Mouse (Mus musculus): Measurements from ENCODE around the gene Ddn. TPM values are rescaled to one million over a fixed set of nuclear protein-coding genes. Genes with fewer than 3 reads are reported as not detected.
A peak's percentile ranks its signal among the peaks of the same experiment; 100 is the strongest.

Ddn gene
- polyA plus RNA-seq, 1 experiment from 2014 or later, result 0.82 TPM

DNA sequence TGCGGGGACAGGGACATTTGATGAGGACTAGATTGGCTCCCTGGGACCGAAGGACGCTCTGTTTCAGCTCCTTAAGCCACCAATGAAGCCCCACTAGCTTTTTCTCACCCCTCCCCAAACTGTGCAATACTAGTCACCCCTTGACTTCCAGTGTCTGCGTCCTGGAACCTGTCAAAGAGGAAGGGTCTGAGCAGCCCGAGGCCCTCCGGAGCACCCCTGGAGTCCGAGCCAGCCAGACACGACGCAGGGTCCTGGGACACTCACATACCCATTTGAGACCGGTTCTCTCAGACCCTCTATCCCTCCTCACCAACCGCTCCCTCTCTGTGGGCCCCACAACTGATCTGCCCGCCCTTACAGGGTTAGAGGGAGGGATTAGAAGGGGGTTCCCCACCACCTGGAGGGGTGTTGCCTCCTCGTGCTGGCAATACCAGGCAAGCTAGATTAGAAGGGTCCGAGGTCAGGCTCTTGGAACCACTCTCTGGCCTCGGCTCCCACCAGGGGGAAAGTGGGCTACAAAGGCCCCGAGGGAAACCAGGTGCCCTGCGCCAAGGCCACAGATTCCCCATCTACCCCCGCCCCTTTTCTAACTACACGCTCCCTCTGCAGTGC lies 32.2 kb downstream of the Ddn start:
- H3K4me3 ChIP-seq, result peak overlapping the region; percentile 16; the same call in 1 of the 2 replicates
- WGBS, result 2% methylated on average over 19 of the region's 19 CpGs
- peaks cover 46% of the 10 kb centered on the region for H3K4me1 ChIP-seq
- peak overlapping the region; percentile 38; the same call in 1 of the 2 replicates for H3K9ac ChIP-seq
- ATAC-seq (ENCODE audit: low FRiP score, low read depth), result no peak
- H3K4me2 ChIP-seq (replicated peaks), result peak overlapping the region; percentile 53
- H3K27me3 ChIP-seq (replicated peaks), result peaks cover 99% of the 10 kb centered on the region
- H3K36me3 ChIP-seq, result no peaks in the 10 kb centered on the region
- no peaks in the 10 kb centered on the region for H3K9me3 ChIP-seq
- no peak overlapping the region for H3K27ac ChIP-seq

DNA sequence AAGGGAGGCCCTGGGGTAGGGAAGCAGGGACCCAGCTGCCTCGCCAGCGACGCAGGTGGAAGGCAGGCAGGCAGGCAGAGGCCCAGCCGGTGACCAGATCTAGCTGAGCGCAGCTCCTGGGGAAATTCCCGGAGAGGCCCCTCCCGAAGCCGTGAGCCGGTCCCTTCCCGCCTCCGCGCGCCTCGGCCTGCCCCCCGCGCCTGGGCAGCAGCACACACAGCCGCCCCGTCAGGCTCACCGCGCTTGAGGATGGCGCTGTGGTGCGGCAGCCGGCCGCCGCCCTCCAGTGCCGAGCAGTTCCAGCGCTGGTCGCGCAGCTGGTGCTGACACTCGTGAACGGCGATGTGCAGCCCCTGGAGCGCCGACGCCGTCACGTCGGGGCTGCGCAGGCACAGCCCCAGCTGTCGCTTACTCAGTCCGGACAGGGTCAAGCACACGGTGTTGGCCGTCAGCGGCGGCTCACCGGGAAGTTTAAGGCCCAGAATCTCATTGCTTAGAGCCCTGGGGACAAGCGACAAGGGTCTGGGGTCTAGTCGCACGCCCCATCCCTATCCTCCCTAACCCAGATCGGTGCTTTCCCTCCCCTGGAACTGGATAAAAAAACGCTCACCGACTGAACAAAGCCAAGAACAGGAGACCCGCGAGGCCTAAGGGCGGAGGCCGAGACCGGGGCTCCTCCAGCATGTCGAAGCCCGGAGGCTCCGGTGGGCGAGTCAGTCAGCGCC lies 32.8 kb downstream of the Ddn start:
- Histone ChIP-seq H3K36me3 (no peaks in the 10 kb centered on the region), H3K4me3 (peak overlapping the region; percentile 27), H3K27ac (no peak overlapping the region), H3K9ac (peak overlapping the region; percentile 17; the same call in 1 of the 2 replicates), H3K4me1 (peaks cover 47% of the 10 kb centered on the region), H3K9me3 (no peaks in the 10 kb centered on the region), H3K4me2 (replicated peaks) (peak overlapping the region; percentile 53), H3K27me3 (replicated peaks) (peaks cover 99% of the 10 kb centered on the region)
- under 1% methylated on average over 62 of the region's 62 CpGs for WGBS
- peak; percentile 23; the same call in 1 of the 2 replicates for ATAC-seq (ENCODE audit: low FRiP score, low read depth)

DNA sequence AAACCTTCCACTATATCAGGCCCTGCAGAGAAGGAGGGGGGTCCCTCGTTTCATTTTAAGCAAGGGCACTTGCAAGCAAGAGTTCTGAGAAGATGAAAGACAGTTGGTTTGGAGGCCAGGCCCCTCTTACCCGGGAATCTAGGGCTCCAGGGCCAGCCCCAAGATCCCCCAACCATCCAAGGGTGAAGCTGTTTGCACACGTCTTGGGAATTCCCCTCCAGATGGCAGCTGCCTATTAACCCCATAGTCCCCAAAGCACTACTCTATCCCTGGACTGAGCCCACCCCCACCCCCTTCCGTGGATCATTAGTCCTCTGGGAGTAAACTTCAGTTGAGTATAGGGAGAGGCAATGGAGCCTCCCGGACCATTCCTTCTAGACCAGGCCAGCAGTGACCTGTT lies 33.8 kb downstream of the Ddn start:
- Histone ChIP-seq H3K27ac (no peak overlapping the region), H3K4me3 (no peak overlapping the region), H3K36me3 (no peaks in the 10 kb centered on the region), H3K27me3 (replicated peaks) (peaks cover 98% of the 10 kb centered on the region), H3K9me3 (no peaks in the 10 kb centered on the region), H3K4me1 (peaks cover 43% of the 10 kb centered on the region), H3K4me2 (replicated peaks) (0 out of 2 replicates have a peak overlapping the region, but pooled peaks have one; percentile 53), H3K9ac (no peak overlapping the region)
- WGBS, result 0% methylated on average over 5 of the region's 5 CpGs
- 0 out of 2 replicates have a peak, but pooled peaks have one; percentile 18 for ATAC-seq (ENCODE audit: low FRiP score, low read depth)

DNA sequence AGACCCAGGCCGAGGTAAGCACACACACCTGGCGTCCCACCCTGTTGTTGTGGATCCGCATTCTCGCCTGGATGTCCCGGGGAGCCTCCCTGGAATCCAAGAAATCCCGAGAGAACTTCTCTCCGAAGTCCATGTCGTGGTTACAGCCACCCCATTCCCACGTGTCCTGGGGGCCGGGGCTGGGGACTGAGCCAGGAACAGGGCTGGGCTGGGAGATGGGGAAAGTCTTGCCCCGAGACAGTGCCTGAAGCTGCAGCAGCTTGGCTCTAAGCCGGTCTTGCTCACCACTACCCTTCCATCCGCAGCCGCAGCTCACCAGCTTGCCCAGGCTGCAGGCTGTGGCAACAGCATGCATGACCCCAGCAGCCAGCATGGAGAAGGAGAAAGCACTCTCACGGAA lies 35.2 kb downstream of the Ddn start:
- peaks cover 38% of the 10 kb centered on the region for H3K4me1 ChIP-seq
- no peak overlapping the region for H3K27ac ChIP-seq
- H3K36me3 ChIP-seq, result no peaks in the 10 kb centered on the region
- WGBS, result 4% methylated on average over 15 of the region's 15 CpGs
- H3K4me2 ChIP-seq (replicated peaks), result no peak overlapping the region
- H3K9ac ChIP-seq, result no peak overlapping the region
- no peaks in the 10 kb centered on the region for H3K9me3 ChIP-seq
- H3K4me3 ChIP-seq, result no peak overlapping the region
- peaks cover 97% of the 10 kb centered on the region for H3K27me3 ChIP-seq (replicated peaks)
- no peak for ATAC-seq (ENCODE audit: low FRiP score, low read depth)

DNA sequence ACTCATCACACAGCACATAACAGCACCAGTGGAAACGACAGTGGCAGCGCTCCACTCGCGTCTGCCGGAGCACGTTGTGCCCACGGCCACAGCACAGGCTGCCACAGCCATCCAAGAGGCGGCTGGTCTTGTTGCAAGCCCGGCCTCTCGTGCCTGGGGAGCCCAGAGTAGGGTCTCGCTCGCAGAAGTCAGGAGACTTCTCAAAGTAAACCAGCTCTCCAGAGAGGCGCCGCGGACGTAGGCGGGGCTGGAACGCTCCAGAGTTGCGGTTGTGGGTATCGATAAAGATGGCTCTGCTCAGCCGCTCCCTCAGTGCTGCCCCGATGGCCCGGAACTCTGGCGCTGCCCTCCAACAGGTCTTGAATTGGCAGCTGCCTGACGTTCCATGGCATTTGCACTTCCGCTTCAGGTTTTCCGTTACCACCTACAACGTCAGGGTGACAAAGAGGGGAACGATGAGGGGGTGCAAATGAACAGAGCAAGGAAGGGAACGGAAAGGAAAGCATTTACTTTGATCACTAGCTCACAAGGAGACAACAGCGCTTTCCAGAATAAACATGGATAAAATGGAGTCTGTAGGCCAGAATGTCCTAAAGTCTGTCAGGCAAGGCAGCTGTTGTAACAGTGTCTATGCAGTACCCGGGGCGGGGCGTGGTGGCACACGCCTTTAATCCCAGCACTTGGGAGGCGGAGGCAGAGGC lies 36.6 kb downstream of the Ddn start:
- Histone ChIP-seq H3K4me3 (peak overlapping the region; percentile 19), H3K9me3 (no peaks in the 10 kb centered on the region), H3K9ac (0 out of 2 replicates have a peak overlapping the region, but pooled peaks have one; percentile 29), H3K36me3 (no peaks in the 10 kb centered on the region), H3K27ac (no peak overlapping the region), H3K4me2 (replicated peaks) (peak overlapping the region; percentile 50), H3K4me1 (peaks cover 30% of the 10 kb centered on the region), H3K27me3 (replicated peaks) (peaks cover 97% of the 10 kb centered on the region)
- 2% methylated on average over 36 of the region's 36 CpGs for WGBS
- no peak for ATAC-seq (ENCODE audit: low FRiP score, low read depth)

DNA sequence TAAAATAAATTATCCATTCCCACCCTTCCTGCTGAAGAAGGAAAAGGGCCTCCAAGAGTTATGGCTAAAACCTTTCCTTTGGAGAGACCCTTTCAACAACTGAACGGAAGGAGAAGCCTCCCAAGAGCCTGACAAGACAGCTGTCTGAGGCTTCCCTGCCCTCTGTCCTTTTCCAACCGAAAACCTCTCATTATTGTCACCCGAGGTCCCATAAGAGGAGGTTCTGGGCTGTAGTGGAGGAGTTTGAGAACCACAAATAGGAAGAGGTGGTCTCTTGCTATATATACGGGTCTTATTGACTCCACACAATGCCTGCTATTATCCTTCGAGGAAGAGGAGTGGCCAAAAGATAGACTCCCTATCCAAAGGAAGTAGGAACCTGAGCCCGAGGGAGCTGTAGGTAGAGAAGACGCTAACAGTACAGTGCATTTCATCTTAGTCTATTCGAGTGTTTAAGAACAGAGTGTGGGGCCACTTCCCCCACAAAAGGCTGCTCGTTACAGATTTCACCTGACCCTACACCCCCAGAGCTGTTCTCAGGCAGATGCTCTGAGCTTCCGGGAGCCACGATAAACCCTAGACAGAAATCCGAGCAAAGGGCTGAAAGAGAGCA lies 37.4 kb downstream of the Ddn start:
- Histone ChIP-seq H3K4me1 (peaks cover 23% of the 10 kb centered on the region), H3K4me2 (replicated peaks) (peak overlapping the region; percentile 50), H3K9ac (no peak overlapping the region), H3K27ac (no peak overlapping the region), H3K27me3 (replicated peaks) (peaks cover 89% of the 10 kb centered on the region), H3K4me3 (no peak overlapping the region), H3K9me3 (no peaks in the 10 kb centered on the region), H3K36me3 (no peaks in the 10 kb centered on the region)
- ATAC-seq (ENCODE audit: low FRiP score, low read depth), result no peak
- 2% methylated on average over 12 of the region's 12 CpGs for WGBS

DNA sequence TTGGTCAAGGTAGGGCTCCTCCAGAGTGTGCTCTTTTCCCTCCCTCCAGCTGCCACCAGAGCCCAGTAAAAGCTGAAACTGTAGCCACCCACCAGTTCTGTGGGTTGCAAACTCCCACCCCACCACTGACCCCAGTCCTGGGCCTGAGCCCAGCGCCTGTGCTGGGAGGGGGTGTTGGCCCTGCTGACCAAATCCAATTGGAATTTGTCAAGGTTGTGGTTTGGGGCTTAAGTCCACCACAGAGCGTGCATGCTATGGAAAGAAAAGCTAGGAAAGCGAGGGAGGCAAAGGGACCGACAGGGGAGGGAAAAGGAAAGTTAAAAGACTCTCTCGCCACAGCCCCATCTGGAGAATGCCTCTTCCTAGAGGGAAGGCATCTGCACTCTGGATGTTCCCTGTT lies 41.0 kb downstream of the Ddn start:
- Histone ChIP-seq H3K36me3 (no peaks in the 10 kb centered on the region), H3K4me3 (no peak overlapping the region), H3K4me2 (replicated peaks) (no peak overlapping the region), H3K9ac (no peak overlapping the region), H3K4me1 (peaks cover 17% of the 10 kb centered on the region), H3K27me3 (replicated peaks) (peaks cover 76% of the 10 kb centered on the region), H3K27ac (no peak overlapping the region), H3K9me3 (no peaks in the 10 kb centered on the region)
- ATAC-seq (ENCODE audit: low FRiP score, low read depth), result no peak
- WGBS, result 15% methylated on average over 5 of the region's 5 CpGs

DNA sequence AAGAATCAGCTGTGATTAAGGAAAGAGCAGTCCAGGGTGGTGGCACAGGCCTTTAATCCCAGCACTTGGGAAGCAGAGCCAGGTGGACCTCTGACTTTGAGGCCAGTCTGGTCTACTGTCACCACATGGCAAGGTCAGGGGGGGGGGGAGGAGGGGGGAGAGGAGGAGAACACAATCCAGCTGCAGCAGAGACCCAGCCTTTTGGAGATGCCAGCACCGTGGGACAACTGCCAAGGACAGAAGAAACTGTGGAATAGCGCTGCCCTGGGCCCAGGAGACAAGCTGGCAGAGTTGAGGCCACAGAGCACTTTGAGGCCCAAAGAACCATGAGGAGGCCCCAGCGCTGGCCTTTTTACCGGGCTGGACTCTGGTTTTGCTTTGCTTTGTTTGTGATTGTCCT lies 43.4 kb downstream of the Ddn start:
- Histone ChIP-seq H3K27me3 (replicated peaks) (peaks cover 53% of the 10 kb centered on the region), H3K4me2 (replicated peaks) (no peak overlapping the region), H3K9ac (no peak overlapping the region), H3K4me3 (no peak overlapping the region), H3K36me3 (0 out of 2 replicates have a peak, but pooled peaks cover under 1% of the 10 kb centered on the region), H3K4me1 (peaks cover 22% of the 10 kb centered on the region), H3K9me3 (no peaks in the 10 kb centered on the region), H3K27ac (no peak overlapping the region)
- no peak for ATAC-seq (ENCODE audit: low FRiP score, low read depth)
- 65% methylated on average over 4 of the region's 4 CpGs for WGBS

DNA sequence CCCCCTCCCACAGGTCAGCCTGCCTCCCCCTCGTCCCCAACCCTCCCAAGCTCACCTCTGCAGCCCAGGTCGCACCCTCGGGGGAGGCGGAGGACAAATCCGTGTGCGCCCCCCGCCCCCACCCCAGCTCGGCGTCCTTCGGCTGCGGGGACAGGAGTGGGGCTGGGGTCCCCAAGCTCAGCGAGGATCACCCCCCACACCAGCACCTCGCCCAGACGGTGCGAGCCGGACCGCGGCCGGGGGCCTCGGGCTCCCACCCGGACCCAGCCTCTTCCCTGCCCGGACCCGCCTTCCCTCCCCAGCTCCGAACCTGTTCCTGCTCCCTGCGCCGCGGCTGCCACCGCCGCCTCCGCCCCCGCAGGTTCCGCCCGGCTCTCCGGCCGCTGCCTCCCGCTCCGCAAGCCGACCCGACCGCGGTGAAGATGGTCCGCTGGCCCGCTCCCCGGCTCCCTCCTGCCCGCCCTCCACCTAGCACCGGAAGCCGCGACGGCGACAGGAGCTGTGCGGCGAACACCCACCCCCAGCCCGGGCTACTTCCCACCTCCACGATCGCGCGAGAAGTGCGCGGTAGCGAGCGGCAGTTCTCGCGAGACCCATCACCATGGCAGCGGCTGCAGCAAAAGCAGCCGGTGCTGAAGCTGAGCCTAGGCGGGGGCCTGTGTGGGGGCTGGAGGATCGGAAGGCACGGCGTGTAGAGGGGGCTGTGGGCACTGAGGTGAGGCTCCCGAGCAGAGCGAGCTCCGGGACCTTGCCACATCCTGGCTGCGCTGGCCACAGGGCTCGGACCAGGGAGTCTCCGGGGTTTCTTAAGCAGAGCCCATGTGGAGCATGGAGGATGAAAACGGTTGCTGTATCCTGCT lies 46.4 kb downstream of the Ddn start, which contains the start of gene Arf3:
Arf3 (minus strand) TSS at position 545 of the 860 bp plus-strand sequence.
- Histone ChIP-seq H3K4me2 (replicated peaks) (peak within 1 kb of the TSS; percentile 86), H3K9me3 (no peaks in the 10 kb centered on the region), H3K27me3 (replicated peaks) (peaks cover 25% of the 10 kb centered on the region), H3K9ac (peak within 1 kb of the TSS; percentile 94), H3K36me3 (peaks cover 26% of the 10 kb centered on the region), H3K4me1 (peaks cover 23% of the 10 kb centered on the region), H3K4me3 (peak within 1 kb of the TSS; percentile 97), H3K27ac (peak within 1 kb of the TSS; percentile 86)
- ATAC-seq (ENCODE audit: low FRiP score, low read depth), result peak; percentile 98
- under 1% methylated on average over 74 of the region's 76 CpGs for WGBS

DNA sequence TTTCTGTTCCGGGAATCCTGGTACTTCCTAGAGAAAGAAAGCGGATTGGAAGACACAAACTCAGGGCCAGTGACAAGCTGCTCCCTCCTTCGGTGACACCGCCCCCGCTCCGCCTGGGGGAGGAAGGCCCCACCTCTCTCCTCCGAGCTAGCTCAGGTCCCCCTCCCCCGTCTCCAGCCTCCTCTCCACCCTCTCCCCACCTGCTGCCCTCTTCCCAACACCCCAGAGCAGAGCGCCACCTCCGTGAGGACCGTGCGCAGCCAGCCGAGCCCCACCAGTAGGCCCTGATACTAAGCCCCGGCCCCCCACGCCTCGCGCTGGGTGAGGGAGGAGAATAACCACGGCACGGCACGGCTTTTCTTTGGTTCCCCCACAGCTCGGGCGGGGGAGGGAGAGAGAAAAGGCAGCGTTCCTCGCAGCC lies 47.1 kb downstream of the Ddn start:
- Histone ChIP-seq H3K4me2 (replicated peaks) (peak overlapping the region; percentile 86), H3K4me3 (peak overlapping the region; percentile 97), H3K36me3 (peaks cover 26% of the 10 kb centered on the region), H3K27me3 (replicated peaks) (peaks cover 22% of the 10 kb centered on the region), H3K27ac (peak overlapping the region; percentile 86), H3K9ac (peak overlapping the region; percentile 94), H3K9me3 (no peaks in the 10 kb centered on the region), H3K4me1 (peaks cover 23% of the 10 kb centered on the region)
- peak; percentile 77 for ATAC-seq (ENCODE audit: low FRiP score, low read depth)
- WGBS, result under 1% methylated on average over 24 of the region's 24 CpGs

DNA sequence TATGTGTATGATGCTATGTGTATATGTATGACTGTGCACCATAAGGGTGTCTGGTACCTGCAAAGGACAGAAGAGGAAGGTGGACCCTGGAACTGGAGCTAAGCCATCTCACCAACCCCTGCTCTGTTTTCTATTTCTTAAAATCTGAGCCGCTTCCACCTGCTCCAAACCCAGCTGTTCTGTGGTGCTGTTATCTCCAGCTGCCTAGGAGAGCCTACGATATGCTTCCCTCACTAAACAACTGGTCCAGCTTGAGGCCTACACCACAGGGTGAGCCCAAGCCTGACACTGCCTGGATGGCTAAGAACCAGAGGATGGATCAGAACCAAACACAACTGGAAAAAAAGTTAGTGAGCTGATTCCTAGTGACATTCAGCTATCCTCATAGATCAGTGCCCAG lies 55.2 kb downstream of the Ddn start:
- Histone ChIP-seq H3K4me2 (replicated peaks) (no peak overlapping the region), H3K4me1 (no peaks in the 10 kb centered on the region), H3K9ac (no peak overlapping the region), H3K27ac (no peak overlapping the region), H3K27me3 (replicated peaks) (no peaks in the 10 kb centered on the region), H3K36me3 (peaks cover 16% of the 10 kb centered on the region), H3K4me3 (no peak overlapping the region), H3K9me3 (no peaks in the 10 kb centered on the region)
- 93% methylated on average over 2 of the region's 2 CpGs for WGBS
- no peak for ATAC-seq (ENCODE audit: low FRiP score, low read depth)

Data from neural tube, embryonic 12.5 days (tissue).